Comparison of ENCODE assay signal across 1 mouse cellular context in genomic region chr11:118321500-118321899, GRCm38 (mm10).
TF ChIP-seq lines count a peak whose summit lies in the region.

No protein-coding gene starts in this region.

TF ChIP-seq in myocyte, 11 proteins besides CTCF, POLR2A, EP300 and RAD21 (continued from another document):
- TF ChIP-seq MYOG (IDR thresholded peaks at IDR 0.05; ENCODE audit: control insufficient read depth in 1 of 3, insufficient read depth in 1 of 3, insufficient read length in 2 of 3, low read depth in 2 of 3) (no peak), MYOD1 (IDR thresholded peaks at IDR 0.05; ENCODE audit: control insufficient read depth in 1 of 3, insufficient read length in 2 of 3, low read depth in 2 of 3) (no peak), USF1 (IDR thresholded peaks at IDR 0.05; ENCODE audit: low read depth) (no peak), REST (IDR thresholded peaks at IDR 0.05; ENCODE audit: insufficient read depth, insufficient read length) (no peak), TCF12 (IDR thresholded peaks at IDR 0.05; ENCODE audit: insufficient read depth, poor library complexity, severe bottlenecking) (no peak), POLR2AphosphoS2 (IDR thresholded peaks at IDR 0.05; ENCODE audit: insufficient read length, low read depth) (no peak)
